Mouse (Mus musculus) small intestine, adult 2 months (tissue): ENCODE results near the gene Trim38.

Source experiments
- CTCF ChIP-seq: fragments of 200-500 bp; IDR thresholded peaks from 2 replicates; pipeline ENCODE4 v1.5.1; 2012; ENCODE audit warnings: low read depth, mild to moderate bottlenecking, control low read depth, inconsistent platforms, low read length, moderate library complexity, mixed read lengths; ENCODE audit not compliant: insufficient replicate concordance, insufficient read length; ENCODE audit errors: extremely low read depth
- POLR2A ChIP-seq: fragments of 200-500 bp; IDR thresholded peaks from 2 replicates; pipeline ENCODE4 v1.6.1; 2012; ENCODE audit warnings: low read depth, mild to moderate bottlenecking, control low read depth, inconsistent platforms, low read length, moderate library complexity

DNA sequence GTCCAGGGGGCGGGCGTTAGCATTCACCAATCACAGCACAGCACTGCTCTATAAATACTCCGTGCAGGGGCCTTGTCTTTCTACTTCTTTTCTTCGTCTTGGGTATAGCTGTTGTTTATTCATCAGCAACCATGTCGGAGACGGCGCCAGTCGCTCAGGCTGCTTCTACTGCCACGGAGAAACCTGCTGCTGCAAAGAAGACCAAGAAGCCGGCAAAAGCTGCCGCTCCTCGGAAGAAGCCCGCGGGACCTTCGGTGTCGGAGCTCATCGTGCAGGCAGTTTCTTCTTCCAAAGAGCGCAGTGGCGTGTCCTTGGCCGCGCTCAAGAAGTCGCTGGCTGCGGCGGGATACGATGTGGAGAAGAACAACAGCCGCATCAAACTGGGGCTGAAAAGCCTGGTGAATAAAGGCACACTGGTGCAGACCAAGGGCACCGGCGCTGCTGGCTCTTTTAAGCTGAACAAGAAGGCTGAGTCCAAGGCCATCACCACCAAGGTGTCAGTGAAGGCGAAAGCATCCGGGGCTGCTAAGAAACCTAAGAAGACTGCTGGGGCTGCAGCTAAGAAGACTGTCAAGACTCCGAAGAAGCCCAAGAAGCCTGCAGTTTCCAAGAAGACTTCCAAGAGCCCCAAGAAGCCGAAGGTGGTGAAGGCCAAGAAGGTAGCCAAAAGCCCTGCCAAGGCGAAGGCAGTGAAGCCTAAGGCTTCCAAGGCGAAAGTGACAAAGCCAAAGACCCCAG is 6.0 kb upstream of the Trim38 start, which contains the start of gene Hist1h1a:
- TF ChIP-seq CTCF (no peak; the same call in 1 of the 2 replicates), POLR2A (peak; percentile 81)
